Mouse (Mus musculus) small intestine, adult 2 months (tissue): ENCODE measurements around the gene Ogfod1. TPM values are rescaled to one million over a fixed set of nuclear protein-coding genes. Genes with fewer than 3 reads are reported as not detected.

Experiments
- H3K27ac ChIP-seq: fragments of 200-500 bp; 2 replicates; pipeline ENCODE4 v1.5.1; 2012; ENCODE audit warnings: low read depth, low read length, control low read depth, inconsistent platforms; ENCODE audit not compliant: insufficient read depth
- H3K27me3 ChIP-seq: fragments of 200-500 bp; 2 replicates; pipeline ENCODE4 v1.6.1; 2012; ENCODE audit warnings: mild to moderate bottlenecking, moderate library complexity, low read length, inconsistent platforms; ENCODE audit not compliant: control insufficient read depth, insufficient read depth
- H3K36me3 ChIP-seq: fragments of 200-500 bp; 2 replicates; pipeline ENCODE4 v1.6.1; 2012; ENCODE audit warnings: mild to moderate bottlenecking, low read length, control low read depth, inconsistent platforms; ENCODE audit not compliant: control insufficient read depth, insufficient read depth
- H3K4me1 ChIP-seq: fragments of 200-500 bp; 2 replicates; pipeline ENCODE4 v1.6.1; 2012; ENCODE audit warnings: low read length, inconsistent platforms, mixed read lengths; ENCODE audit not compliant: control insufficient read depth, insufficient read depth, insufficient read length
- H3K4me3 ChIP-seq: fragments of 200-500 bp; 2 replicates; pipeline ENCODE4 v1.5.1; 2012; ENCODE audit warnings: low read depth, mild to moderate bottlenecking, control low read depth, inconsistent platforms, low read length, moderate library complexity
- CTCF ChIP-seq: fragments of 200-500 bp; IDR thresholded peaks from 2 replicates; pipeline ENCODE4 v1.5.1; 2012; ENCODE audit warnings: low read depth, mild to moderate bottlenecking, control low read depth, inconsistent platforms, low read length, moderate library complexity, mixed read lengths; ENCODE audit not compliant: insufficient replicate concordance, insufficient read length; ENCODE audit errors: extremely low read depth
- POLR2A ChIP-seq: fragments of 200-500 bp; IDR thresholded peaks from 2 replicates; pipeline ENCODE4 v1.6.1; 2012; ENCODE audit warnings: low read depth, mild to moderate bottlenecking, control low read depth, inconsistent platforms, low read length, moderate library complexity
- WGBS: fragments of 180-500 bp; shearing (Covaris S2); methylation state at CpG from one replicate; pipeline ENCODE4 v1.1.7; 2018; 5-methylcytosine and 5-hydroxymethylcytosine counted together
- polyA plus RNA-seq: library from polyadenylated mRNA; depleted of rRNA; stranded (reverse); fragments of >200 nt; gene quantifications from 2 replicates; pipeline ENCODE4 v1.2.3, GENCODE M21; 2012; rRNA removed

Gene Ogfod1
- polyA plus RNA-seq = 1.2 and 2.8 TPM in 2 replicates

DNA sequence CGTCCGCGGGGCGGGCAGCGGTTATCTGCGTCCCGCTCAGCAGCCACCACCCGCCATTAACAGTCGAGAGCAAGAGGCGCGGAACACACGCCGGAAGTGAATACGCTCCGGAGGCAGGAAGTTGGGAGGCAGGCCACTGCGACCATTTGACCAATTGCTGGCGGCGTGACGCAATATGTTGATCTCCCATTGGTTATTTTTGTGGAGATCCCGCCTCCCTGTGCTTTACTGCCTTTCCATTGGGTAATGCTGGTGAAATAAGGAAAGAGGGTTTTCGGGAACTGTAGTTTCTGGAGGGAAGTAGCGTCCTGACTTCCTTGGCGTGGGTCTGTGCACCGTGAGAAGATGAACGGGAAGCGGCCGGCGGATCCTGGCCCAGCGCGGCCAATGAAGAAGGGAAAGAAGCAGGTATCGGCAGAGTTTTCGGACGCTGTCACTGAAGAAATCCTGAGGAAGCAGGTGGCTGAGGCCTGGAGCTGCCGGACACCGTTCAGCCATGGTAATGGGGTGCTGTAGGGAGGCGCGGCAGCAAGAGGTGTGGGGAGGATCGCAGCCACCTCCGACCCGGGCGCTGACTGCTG, at the start of gene Ogfod1, which contains the start of gene Nudt21:
Ogfod1 (plus strand) TSS at position 255 of the 581 bp plus-strand sequence.
Nudt21 (minus strand) TSS at position 88 of the 581 bp plus-strand sequence.
- TF ChIP-seq CTCF = no peak
- TF ChIP-seq POLR2A = peak; percentile 27; the same call in 1 of the 2 replicates
- Histone ChIP-seq H3K4me3 (peak within 1 kb of the TSS; percentile 90), H3K27me3 (no peaks in the 10 kb centered on the region), H3K36me3 (peaks cover 1% of the 10 kb centered on the region; the same call in 1 of the 2 replicates), H3K4me1 (peaks cover 3% of the 10 kb centered on the region; the same call in 1 of the 2 replicates), H3K27ac (peak within 1 kb of the TSS; percentile 19)
- under 1% methylated on average over 41 of the region's 41 CpGs for WGBS

DNA sequence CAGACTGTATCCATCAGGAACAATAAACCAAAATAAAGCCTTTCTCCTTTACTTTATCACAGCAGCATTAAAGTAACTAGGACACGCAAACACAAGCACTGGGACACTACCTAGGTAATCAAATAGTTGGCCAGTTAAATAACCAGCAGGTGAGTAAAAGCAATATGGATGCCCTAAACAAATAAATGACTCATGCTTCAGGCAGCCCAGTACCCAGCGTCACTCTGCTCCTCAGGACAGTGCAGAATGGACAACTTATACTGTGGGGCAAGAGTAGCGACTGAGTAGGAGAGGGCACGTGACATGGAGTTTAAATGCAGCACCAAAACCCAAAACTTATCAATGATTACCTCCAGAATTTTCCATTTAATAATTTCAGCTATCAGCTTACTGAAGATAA, 47.3 kb upstream of the Ogfod1 start:
- WGBS = 65% methylated on average over 4 of the region's 4 CpGs
- Histone ChIP-seq H3K27ac (no peak overlapping the region), H3K4me1 (no peaks in the 10 kb centered on the region), H3K4me3 (no peak overlapping the region), H3K27me3 (no peaks in the 10 kb centered on the region), H3K36me3 (peaks cover 33% of the 10 kb centered on the region)
- TF ChIP-seq CTCF = no peak
- no peak for TF ChIP-seq POLR2A

GRCm38 (mm10) chr8:93998961-93999360, 38.0 kb upstream of the Ogfod1 start:
- H3K27me3 ChIP-seq = no peaks in the 10 kb centered on the region
- no peaks in the 10 kb centered on the region for H3K4me1 ChIP-seq
- no peak overlapping the region for H3K27ac ChIP-seq
- TF ChIP-seq CTCF (no peak), POLR2A (no peak)
- 99% methylated on average over 2 of the region's 2 CpGs for WGBS
- H3K36me3 ChIP-seq = peaks cover 39% of the 10 kb centered on the region
- H3K4me3 ChIP-seq = no peak overlapping the region

- WGBS = 89% methylated on average over 9 of the region's 9 CpGs
- no peak for TF ChIP-seq POLR2A
- TF ChIP-seq CTCF = no peak
- Histone ChIP-seq H3K36me3 (peaks cover 32% of the 10 kb centered on the region), H3K27me3 (no peaks in the 10 kb centered on the region), H3K4me1 (peaks cover 3% of the 10 kb centered on the region), H3K27ac (no peak overlapping the region), H3K4me3 (no peak overlapping the region)
Measured at GRCm38 (mm10) chr8:94004139-94004538, 32.9 kb upstream of the Ogfod1 start.

DNA sequence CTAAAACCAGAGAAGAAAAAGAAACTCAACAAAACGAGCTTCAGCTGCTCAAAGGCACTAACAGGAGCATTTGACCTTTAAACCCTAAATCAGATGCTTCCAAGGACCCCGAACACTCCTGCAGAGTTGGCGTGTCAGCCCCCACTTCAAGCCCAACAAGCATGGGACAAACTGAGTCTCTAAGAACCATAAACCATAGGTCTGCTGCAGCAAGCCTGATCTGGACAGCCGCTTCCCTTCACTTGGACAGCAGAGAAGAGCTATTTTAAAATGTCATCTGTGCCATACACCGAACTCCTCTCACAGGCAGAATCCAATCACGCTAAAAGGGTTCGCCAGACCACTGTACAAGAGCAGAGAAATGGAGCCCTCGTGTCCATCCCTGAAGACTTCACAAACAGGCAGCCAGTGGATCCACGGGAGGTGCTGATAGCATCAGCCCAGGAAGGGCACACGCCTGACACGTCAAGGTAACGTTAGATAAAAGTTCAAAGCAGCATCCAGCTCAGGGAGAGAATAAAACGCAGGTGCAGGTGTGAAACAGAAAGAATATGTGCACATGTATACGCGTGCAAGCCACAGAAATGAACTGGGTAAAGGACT, 27.7 kb upstream of the Ogfod1 start:
- no peak overlapping the region for H3K27ac ChIP-seq
- peaks cover 18% of the 10 kb centered on the region for H3K4me1 ChIP-seq
- peaks cover 7% of the 10 kb centered on the region for H3K36me3 ChIP-seq
- WGBS = 26% methylated on average over 15 of the region's 15 CpGs
- H3K27me3 ChIP-seq = no peaks in the 10 kb centered on the region
- H3K4me3 ChIP-seq = no peak overlapping the region
- no peak for TF ChIP-seq CTCF
- TF ChIP-seq POLR2A = no peak

- Histone ChIP-seq H3K27me3 (no peaks in the 10 kb centered on the region), H3K27ac (no peak overlapping the region), H3K4me3 (no peak overlapping the region), H3K36me3 (peaks cover 2% of the 10 kb centered on the region; the same call in 1 of the 2 replicates), H3K4me1 (peaks cover 18% of the 10 kb centered on the region)
- TF ChIP-seq POLR2A (no peak), CTCF (no peak)
- WGBS = 51% methylated on average over 2 of the region's 2 CpGs
Measured at GRCm38 (mm10) chr8:94010101-94010705, 26.8 kb upstream of the Ogfod1 start.

DNA sequence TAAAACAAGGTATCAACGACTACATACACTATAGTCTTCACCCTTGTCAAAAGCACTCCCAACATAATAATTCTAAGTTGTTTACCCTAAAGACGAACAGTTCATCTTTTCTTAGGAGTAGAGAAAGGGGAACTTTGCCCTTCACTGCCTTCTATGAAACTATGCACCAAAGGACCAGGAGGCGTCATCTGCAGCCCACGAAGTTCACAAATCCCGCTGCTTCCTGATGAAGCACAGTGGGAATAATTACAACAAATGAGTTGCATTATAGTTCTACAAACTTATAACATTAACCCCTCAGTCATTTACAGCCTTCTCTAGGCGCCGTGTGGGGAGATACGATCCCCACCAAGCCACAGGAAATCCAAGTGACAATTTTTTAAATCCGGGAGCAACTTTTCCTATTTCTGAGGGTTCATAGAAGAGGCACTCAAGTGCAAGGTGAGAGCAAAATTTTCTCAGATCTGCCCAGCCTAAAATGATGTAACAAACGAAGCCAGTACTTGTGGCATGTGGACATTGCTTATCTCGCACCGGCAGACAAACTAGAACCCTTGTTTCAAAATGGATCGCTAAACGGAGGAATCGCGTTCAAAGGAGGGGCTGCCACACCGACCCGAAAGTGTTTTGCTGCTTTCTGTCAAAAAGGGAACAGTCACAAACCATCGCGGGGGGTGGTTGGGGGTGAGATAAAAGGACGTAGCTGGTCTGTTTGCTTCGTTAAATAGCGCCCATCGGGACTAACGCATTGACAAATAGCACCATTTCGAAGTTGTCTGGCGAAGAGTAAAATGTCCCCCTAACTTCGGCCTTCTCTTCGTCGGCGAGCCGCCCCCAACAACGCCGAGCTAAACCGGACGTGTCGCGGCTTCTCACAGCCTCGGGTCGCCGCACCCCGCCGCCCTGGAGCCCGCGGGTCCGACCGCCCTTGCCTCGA, 25.7 kb upstream of the Ogfod1 start:
- Histone ChIP-seq H3K4me1 (peaks cover 18% of the 10 kb centered on the region), H3K27ac (peak overlapping the region; percentile 9; the same call in 1 of the 2 replicates), H3K36me3 (peaks cover 2% of the 10 kb centered on the region; the same call in 1 of the 2 replicates), H3K27me3 (no peaks in the 10 kb centered on the region), H3K4me3 (peak overlapping the region; percentile 64)
- WGBS = 1% methylated on average over 48 of the region's 48 CpGs
- TF ChIP-seq CTCF (no peak), POLR2A (no peak)
